Mouse (Mus musculus) fibroblast of lung, adult 2 months (primary cell): ENCODE measurements at regions not wholly inside any gene's neighbourhood (a gene's known extent, or its start where the extent isn't known, plus 50 kb on each side); places are given as distances from the start of the nearest gene placed in this dataset.

Source experiments
- DNase-seq: peaks from one replicate; pipeline ENCODE4 v3.0.0-alpha.2; 2011; ENCODE audit warnings: low read depth

DNA sequence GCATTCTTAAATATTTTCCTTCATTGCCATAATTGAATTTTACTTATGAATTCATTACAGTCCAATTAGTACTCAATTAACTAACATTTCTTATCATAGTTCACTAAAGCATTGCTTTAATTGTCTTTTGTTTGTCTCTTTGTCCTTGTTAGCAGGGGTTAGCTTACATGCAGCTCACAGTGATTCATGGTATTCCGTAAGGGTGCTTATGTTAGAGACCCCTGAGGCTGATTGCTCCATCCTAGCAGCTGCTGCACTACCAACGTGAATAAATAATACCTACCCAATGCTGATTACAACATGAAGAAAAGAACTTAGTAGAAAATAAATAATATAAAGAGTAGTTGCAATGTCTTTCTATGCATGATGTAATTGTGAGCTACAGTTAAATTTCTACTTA is 791.4 kb downstream of the Epha7 start:
- no peak for DNase-seq

DNA sequence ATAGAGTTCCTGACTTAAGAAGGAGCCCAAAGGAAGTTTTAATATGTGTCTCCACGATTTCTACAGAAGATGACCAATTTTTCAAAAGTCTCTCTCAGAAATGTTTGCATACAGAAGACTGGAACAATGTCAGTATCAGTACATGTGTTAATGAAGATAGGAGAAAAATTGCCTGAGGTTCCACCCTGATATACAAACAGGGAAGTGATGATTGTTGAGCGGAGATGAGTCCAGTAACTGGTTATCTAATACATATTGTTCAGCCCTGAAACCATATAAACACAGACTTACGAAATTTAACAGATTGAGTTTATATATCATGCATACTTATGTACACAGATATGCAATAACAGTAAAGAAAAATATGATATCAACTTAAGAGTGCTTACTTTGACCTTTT is 805.0 kb downstream of the Epha7 start:
- no peak for DNase-seq

DNA sequence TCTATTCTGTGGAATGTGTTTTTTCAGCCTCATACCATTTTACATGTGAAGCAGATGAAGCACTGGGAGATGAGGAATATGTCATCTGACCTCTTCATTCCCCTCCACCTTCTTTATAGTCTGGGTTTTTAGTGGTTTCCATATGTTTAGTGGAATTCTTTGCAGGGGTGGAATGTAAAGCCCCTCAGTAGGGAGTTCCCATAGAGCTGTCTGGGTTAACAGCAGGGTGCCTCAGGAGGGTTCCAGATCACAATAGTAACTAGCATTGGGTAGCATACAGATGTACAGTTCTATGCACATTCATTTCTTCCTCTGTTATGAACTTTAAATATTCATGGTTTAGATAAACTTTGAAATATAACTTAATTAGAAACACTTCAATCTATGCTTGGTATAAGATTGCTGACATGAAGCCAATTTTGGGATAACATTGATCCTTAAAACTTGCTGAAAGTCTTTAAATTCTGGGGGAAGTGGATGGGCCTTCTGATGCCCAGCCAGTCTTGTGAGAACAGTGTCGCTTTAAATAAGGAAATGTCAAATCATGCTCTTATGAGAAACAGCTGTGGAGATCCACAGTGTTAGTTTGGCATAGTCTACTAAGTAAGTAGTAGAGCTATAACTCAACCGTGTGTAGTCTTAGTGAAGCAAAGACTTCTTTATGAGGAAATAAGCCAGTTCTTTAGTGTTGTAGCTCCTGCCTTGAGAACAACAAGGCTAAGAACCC is 832.1 kb downstream of the Epha7 start:
- no peak for DNase-seq

DNA sequence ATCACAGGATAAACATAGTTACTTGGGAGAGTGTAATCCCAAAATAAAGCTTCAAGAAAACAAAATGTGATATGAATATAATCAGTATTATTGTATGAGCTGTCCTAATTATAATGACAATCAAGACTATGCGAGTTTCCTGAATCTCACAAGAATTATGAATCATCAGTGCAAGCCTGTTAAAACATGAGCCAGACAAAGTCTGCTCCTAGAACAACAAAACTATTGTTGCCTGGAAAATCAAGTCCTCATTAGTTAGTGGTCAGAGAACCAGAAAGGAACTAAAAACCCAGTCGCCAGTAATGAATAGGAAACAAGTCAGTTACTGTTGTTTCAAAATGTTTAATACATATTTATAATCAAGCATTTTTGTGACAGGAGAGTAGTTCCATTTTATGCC is 841.0 kb downstream of the Epha7 start:
- peak; percentile 48 for DNase-seq

DNA sequence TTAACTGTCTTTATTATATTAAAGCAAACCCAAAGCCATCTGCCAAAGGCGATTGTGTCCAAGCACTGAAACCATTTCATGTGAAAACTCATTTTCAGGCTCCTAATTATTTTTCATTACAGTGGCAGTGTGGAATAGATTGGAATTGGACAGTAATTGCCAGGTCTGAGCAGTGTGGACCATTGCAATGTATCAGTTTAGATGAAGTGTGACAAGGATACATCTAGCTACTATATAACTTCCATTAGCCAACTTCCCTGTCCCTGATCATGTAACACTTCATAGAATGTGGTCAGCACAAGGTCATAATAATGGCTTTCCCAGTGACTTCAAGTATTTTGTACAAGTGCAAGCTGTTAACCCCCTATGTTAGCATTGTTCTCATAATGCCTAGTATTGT is 842.7 kb downstream of the Epha7 start:
- DNase-seq = no peak

DNA sequence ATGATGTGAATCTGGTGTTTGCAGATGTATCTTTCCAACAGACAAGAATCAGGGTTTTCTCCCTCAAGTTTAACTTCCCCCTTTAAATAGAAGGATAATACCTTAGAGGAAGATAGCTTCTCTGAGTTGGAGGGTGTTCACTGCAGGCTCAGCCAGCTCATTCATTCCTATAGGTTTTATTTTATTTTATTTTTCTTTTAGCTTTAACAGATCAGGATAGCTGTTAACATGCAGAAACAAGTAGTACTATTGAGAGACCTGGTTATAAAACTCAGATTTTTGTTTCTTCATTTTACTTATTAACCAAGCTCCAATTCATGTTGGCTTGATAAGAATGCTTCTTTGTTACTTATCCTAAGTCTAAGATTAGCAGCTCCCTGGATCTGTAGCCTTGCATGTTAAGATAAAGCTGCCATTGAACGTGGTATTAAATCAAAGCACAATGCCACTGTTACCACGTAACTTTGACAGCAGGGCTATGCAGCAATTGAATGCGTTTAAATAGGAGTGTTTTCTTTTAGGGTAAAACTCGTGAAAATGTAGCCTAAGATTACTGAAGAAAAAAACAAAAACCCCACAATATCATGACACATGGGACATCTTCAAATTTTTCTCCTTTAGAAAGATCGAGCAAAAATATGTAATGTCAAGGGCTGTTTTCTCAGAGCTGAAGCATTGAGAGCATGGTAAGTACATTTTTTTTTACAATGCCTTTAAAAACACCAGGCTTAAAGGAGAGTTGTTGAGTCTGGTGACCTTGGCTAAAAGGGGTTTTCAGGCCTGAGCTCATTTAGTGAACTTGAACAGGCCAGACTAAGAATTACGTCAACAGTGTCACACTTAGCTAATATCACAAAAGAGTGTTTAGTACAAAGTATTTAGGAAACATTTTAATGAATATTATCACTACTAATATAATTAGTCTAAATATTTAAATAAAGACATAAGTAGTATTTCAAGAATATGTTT is 848.5 kb downstream of the Epha7 start:
- DNase-seq = no peak

DNA sequence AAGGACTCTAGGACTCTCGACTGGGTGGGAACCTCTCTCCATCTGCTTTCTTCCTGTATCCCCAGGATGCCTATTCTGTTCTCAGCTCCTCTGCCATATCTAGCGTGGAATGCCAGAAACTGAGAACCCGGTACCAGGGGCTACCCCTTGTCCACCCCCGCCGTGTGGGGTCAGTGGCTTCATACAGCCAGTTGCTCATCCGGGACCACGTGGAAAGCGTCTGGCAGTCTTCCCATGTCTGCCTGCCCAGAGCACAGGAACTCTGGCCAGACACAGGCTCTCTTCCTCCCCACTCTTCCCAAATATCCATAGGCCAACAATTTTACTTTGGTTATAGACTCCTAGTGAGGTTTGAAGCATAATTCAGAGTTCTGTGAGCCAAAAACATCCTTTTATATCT is 852.6 kb downstream of the Epha7 start:
- no peak for DNase-seq

DNA sequence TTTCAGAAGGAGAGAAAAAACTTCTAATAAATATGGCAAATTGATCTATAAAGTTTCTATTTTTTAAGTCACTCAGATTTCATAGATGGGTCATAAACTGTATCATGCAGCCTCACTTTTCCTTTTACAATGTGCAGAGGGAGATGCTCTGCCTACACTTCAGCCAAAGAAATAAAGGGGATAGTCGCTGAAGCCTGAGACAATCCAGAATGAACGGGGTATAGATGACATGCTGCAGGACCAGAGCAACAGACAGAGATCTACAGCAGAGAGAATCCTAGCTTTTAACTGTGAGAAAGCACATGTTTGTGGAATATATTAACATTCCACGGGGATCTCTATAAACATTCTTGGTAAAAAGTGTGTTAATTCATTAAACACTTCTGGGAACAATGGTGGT is 881.2 kb downstream of the Epha7 start:
- no peak for DNase-seq

DNA sequence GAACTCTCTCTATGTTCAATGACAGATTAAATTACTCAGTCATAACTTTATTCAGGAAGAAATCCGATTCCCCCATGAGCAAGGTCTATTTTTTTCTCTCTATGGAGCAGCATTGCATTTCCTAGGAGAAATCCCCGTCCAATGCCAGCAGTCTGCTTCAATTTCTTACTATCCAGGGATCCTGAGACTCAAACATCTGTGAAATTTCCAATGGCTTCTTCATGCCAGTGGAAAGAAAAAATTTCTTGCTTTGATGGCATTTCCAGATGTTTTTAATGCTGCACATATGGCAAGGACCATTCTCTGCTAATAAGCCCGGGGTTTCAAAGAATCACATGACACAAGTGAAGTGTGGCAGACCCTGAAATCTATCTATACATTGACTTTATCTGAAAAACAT is 919.6 kb downstream of the Epha7 start:
- no peak for DNase-seq

DNA sequence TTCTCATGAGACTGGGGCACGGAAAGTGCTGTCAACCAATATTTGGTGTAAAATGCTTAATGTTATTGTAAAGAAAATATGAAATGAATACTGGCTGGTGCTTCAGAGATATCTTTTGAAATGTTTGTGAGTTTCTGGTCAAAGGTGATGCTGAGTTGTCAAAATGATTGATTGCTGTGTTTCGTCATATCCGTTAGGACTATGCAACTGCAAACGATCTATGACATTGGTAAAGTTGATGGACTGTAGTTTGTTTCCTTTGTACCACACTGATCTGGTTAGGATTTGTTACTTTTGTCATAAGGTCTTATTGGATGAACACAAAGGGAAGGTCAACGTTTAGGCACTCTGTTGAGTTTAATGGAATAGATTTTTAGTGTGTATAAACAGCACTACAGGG is 929.1 kb downstream of the Epha7 start:
- DNase-seq = no peak

DNA sequence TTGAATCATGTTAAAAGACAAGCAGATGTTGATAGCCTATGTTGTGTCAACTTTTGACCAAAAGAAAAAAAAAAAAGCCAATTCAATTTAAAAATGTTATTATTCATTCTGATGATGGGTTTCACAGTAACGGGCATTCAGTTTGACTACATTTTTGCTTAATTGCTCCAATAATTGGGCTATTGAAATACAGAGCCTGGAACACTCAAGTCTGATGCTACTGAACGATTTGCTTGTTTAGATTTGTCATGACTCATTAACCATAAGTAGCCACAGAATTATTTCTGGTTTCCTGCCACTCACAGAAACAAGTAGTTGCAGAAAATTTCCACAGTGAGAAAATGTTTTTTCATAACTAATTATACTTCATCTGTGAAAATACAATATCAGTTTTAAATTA is 929.8 kb downstream of the Epha7 start:
- DNase-seq = no peak
